Mouse (Mus musculus) stomach, embryonic 16.5 days (tissue): Measurements from ENCODE around the gene Inhbc. TPM values are rescaled to one million over a fixed set of nuclear protein-coding genes. Genes with fewer than 3 reads are reported as not detected.

Experiments used
- ATAC-seq: fragments of 200-750 bp; cut with Nextera tagmentation; 2 replicates; pipeline ENCODE4 v1.8.0; 2017; ENCODE audit warnings: moderate number of reproducible peaks, moderate TSS enrichment; ENCODE audit not compliant: insufficient read depth, low FRiP score
- H3K27ac ChIP-seq: fragments of 300-500 bp; sonication (generic); 2 replicates; pipeline ENCODE4 v1.5.1; 2014; ENCODE audit warnings: low read length
- H3K27me3 ChIP-seq: fragments of 300-500 bp; sonication (generic); 2 replicates; pipeline ENCODE4 v1.6.1; 2014; ENCODE audit warnings: low read length, control low read depth, mixed read lengths; ENCODE audit not compliant: control insufficient read depth, insufficient read depth
- H3K36me3 ChIP-seq: fragments of 300-500 bp; sonication (generic); 2 replicates; pipeline ENCODE4 v1.6.1; 2014; ENCODE audit warnings: low read length; ENCODE audit not compliant: control insufficient read depth, insufficient read depth
- H3K4me1 ChIP-seq: fragments of 300-500 bp; sonication (generic); 2 replicates; pipeline ENCODE4 v1.6.1; 2014; ENCODE audit warnings: low read length, control low read depth, mixed read lengths; ENCODE audit not compliant: control insufficient read depth, insufficient read depth
- H3K4me2 ChIP-seq: fragments of 300-500 bp; sonication (generic); 2 replicates; pipeline ENCODE4 v1.6.1; 2014; ENCODE audit warnings: low read depth, low read length, mixed read lengths
- H3K4me3 ChIP-seq: fragments of 300-500 bp; sonication (generic); replicated peaks from 2 replicates; pipeline ENCODE4 v1.5.1; 2014; ENCODE audit warnings: mild to moderate bottlenecking, low read length
- H3K9ac ChIP-seq: fragments of 300-500 bp; sonication (generic); 2 replicates; pipeline ENCODE4 v1.6.1; 2014; ENCODE audit warnings: low read length
- H3K9me3 ChIP-seq: fragments of 300-500 bp; sonication (generic); replicated peaks from 2 replicates; pipeline ENCODE4 v1.6.1; 2016; ENCODE audit warnings: low read length, control low read depth; ENCODE audit not compliant: control insufficient read depth
- WGBS: fragments of 180-500 bp; shearing (Covaris S2); extraction: QIAGEN DNeasy Blood & Tissue Kit; methylation state at CpG from one replicate; pipeline ENCODE4 v1.1.7; 2014; 5-methylcytosine and 5-hydroxymethylcytosine counted together
- polyA plus RNA-seq: library from polyadenylated mRNA; unstranded; fragments of >200 nt; fragmentation: Nextera tagmentation; extraction: Ambion mirVana; gene quantifications from 2 replicates; pipeline ENCODE4 v1.2.1, GENCODE M21; 2015

Gene Inhbc
- polyA plus RNA-seq, 1 experiment from 2014 or later: 0.27 TPM

GRCm38 (mm10) chr10:127343029-127343428, 27.2 kb downstream of the Inhbc start:
- Histone ChIP-seq H3K36me3 (no peaks in the 10 kb centered on the region), H3K4me1 (peaks cover 7% of the 10 kb centered on the region), H3K27ac (no peak overlapping the region), H3K4me3 (no peak overlapping the region), H3K27me3 (no peaks in the 10 kb centered on the region), H3K4me2 (no peak overlapping the region), H3K9ac (no peak overlapping the region), H3K9me3 (no peaks in the 10 kb centered on the region)
- ATAC-seq: no peak
- WGBS: 65% methylated on average over 3 of the region's 3 CpGs

GRCm38 (mm10) chr10:127341891-127342639, 28.2 kb downstream of the Inhbc start, which contains the start of gene Gli1:
Gene Gli1, minus strand, starts transcription at chr10:127341974.
- Histone ChIP-seq H3K4me2 (peak within 1 kb of the TSS; percentile 73), H3K9ac (peak within 1 kb of the TSS; percentile 66), H3K27ac (peak within 1 kb of the TSS; percentile 89), H3K27me3 (no peaks in the 10 kb centered on the region), H3K9me3 (no peaks in the 10 kb centered on the region), H3K4me3 (peak within 1 kb of the TSS; percentile 57), H3K36me3 (no peaks in the 10 kb centered on the region), H3K4me1 (peaks cover 7% of the 10 kb centered on the region)
- ATAC-seq: peak; percentile 37
- under 1% methylated on average over 29 of the region's 29 CpGs for WGBS

GRCm38 (mm10) chr10:127341360-127341690, 28.9 kb downstream of the Inhbc start:
- H3K9me3 ChIP-seq: no peaks in the 10 kb centered on the region
- H3K4me2 ChIP-seq: peak overlapping the region; percentile 73
- H3K4me1 ChIP-seq: peaks cover 7% of the 10 kb centered on the region
- H3K9ac ChIP-seq: peak overlapping the region; percentile 66
- peak overlapping the region; percentile 89 for H3K27ac ChIP-seq
- no peak for ATAC-seq
- no peaks in the 10 kb centered on the region for H3K27me3 ChIP-seq
- H3K36me3 ChIP-seq: no peaks in the 10 kb centered on the region
- H3K4me3 ChIP-seq: peak overlapping the region; percentile 57
- 0% methylated on average over 9 of the region's 11 CpGs for WGBS

- Histone ChIP-seq H3K36me3 (no peaks in the 10 kb centered on the region), H3K9ac (peak overlapping the region; percentile 66), H3K9me3 (no peaks in the 10 kb centered on the region), H3K27me3 (no peaks in the 10 kb centered on the region), H3K27ac (peak overlapping the region; percentile 89), H3K4me1 (peaks cover 7% of the 10 kb centered on the region), H3K4me2 (peak overlapping the region; percentile 73), H3K4me3 (peak overlapping the region; percentile 57)
- WGBS: 1% methylated on average over 27 of the region's 27 CpGs
- no peak for ATAC-seq
These were observed 29.5 kb downstream of the Inhbc start for GRCm38 (mm10) chr10:127340577-127341359.

GRCm38 (mm10) chr10:127339683-127340576, 30.3 kb downstream of the Inhbc start:
- WGBS: under 1% methylated on average over 41 of the region's 42 CpGs

GRCm38 (mm10) chr10:127338930-127339682, 31.1 kb downstream of the Inhbc start:
- H3K9me3 ChIP-seq: no peaks in the 10 kb centered on the region
- H3K9ac ChIP-seq: peak overlapping the region; percentile 66
- under 1% methylated on average over 30 of the region's 31 CpGs for WGBS
- ATAC-seq: peak; percentile 73
- H3K27me3 ChIP-seq: no peaks in the 10 kb centered on the region
- peak overlapping the region; percentile 57 for H3K4me3 ChIP-seq
- peak overlapping the region; percentile 73 for H3K4me2 ChIP-seq
- H3K27ac ChIP-seq: peak overlapping the region; percentile 89
- peaks cover 7% of the 10 kb centered on the region for H3K4me1 ChIP-seq
- no peaks in the 10 kb centered on the region for H3K36me3 ChIP-seq

More at GRCm38 (mm10) chr10:127339683-127340576, 30.3 kb downstream of the Inhbc start:
- Histone ChIP-seq H3K4me3 (peak overlapping the region; percentile 57), H3K4me1 (peaks cover 7% of the 10 kb centered on the region), H3K36me3 (no peaks in the 10 kb centered on the region), H3K4me2 (peak overlapping the region; percentile 73), H3K9me3 (no peaks in the 10 kb centered on the region), H3K9ac (peak overlapping the region; percentile 66), H3K27ac (peak overlapping the region; percentile 89), H3K27me3 (no peaks in the 10 kb centered on the region)
- ATAC-seq: peak; percentile 64

GRCm38 (mm10) chr10:127337536-127338099, 32.6 kb downstream of the Inhbc start:
- H3K9ac ChIP-seq: no peak overlapping the region; the same call in 1 of the 2 replicates
- peaks cover 7% of the 10 kb centered on the region for H3K4me1 ChIP-seq
- WGBS: 79% methylated on average over 6 of the region's 6 CpGs
- no peaks in the 10 kb centered on the region for H3K27me3 ChIP-seq
- no peak overlapping the region for H3K27ac ChIP-seq
- H3K4me3 ChIP-seq: no peak overlapping the region
- no peak for ATAC-seq
- H3K36me3 ChIP-seq: 0 out of 2 replicates have a peak, but pooled peaks cover 3% of the 10 kb centered on the region
- H3K9me3 ChIP-seq: no peaks in the 10 kb centered on the region
- H3K4me2 ChIP-seq: no peak overlapping the region

GRCm38 (mm10) chr10:127336952-127337351, 33.3 kb downstream of the Inhbc start:
- no peak overlapping the region for H3K4me2 ChIP-seq
- H3K36me3 ChIP-seq: 0 out of 2 replicates have a peak, but pooled peaks cover 3% of the 10 kb centered on the region
- no peak for ATAC-seq
- no peak overlapping the region for H3K27ac ChIP-seq
- no peak overlapping the region for H3K9ac ChIP-seq
- no peak overlapping the region for H3K4me3 ChIP-seq
- H3K27me3 ChIP-seq: no peaks in the 10 kb centered on the region
- no peaks in the 10 kb centered on the region for H3K9me3 ChIP-seq
- WGBS: 61% methylated on average over 5 of the region's 5 CpGs
- H3K4me1 ChIP-seq: peaks cover 7% of the 10 kb centered on the region
